Mouse (Mus musculus): ENCODE measurements around the gene Gpr179. TPM values are rescaled to one million over a fixed set of nuclear protein-coding genes. Genes with fewer than 3 reads are reported as not detected.
A peak's percentile ranks its signal among the peaks of the same experiment; 100 is the strongest.

Gpr179 gene
- total RNA-seq, 2 experiments from 2014 or later: 0.13 to 0.40 TPM

DNA sequence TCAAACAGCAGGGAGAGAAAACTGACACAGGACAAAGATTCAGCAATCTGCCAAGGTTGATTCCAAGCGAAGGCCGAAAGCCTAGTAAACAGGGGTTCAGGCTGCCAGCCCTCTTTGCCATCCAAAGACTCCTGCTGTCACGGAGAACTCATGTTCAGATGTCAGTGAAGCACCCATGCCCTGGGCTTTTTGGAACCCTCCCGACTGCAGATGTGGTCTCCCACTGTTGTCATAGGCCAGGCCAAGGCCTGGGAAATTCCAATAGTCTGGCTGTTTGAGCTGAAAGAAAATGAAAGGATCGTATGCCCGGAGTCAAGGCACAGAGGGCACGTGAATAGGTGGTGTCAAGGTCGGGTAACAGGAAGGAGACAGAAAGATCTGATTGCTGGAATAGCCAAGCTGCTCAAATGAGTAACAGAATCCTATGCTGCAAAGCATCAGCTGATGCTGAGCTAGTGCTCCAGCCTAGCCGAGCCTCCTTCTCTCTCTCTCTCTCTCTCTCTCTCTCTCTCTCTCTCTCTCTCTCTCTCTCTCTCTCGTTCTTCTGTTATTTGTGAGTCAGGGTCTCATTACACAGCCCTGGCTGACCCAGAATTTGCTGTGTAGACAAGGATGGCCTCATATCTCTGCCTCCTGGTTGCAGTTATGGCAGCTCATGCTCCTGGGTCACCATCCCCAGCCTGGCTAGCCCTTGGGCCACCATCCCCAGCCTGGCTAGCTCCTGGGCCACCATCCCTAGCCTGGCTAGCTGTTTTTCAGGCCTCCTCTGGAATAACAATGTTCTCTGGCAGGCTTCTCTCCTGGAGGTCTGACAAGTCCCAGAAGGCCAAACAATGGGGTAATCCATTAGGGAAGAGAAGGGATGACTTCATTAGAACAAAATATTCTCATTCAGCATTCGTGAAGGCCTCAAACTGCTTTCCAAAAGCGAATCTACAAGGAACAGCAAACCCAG is 62.3 kb downstream of the Gpr179 start:
- peak in 1 of 2 experiments; percentile 73 for DNase-seq (ENCODE audit: low spot score in 2 of 2)

- DNase-seq (ENCODE audit: low spot score in 2 of 2): no peak
Measured at GRCm38 (mm10) chr11:97287643-97288042, 64.2 kb downstream of the Gpr179 start.

GRCm38 (mm10) chr11:97286973-97287372 is 64.9 kb downstream of the Gpr179 start:
- DNase-seq (ENCODE audit: low spot score in 2 of 2): no peak

DNA sequence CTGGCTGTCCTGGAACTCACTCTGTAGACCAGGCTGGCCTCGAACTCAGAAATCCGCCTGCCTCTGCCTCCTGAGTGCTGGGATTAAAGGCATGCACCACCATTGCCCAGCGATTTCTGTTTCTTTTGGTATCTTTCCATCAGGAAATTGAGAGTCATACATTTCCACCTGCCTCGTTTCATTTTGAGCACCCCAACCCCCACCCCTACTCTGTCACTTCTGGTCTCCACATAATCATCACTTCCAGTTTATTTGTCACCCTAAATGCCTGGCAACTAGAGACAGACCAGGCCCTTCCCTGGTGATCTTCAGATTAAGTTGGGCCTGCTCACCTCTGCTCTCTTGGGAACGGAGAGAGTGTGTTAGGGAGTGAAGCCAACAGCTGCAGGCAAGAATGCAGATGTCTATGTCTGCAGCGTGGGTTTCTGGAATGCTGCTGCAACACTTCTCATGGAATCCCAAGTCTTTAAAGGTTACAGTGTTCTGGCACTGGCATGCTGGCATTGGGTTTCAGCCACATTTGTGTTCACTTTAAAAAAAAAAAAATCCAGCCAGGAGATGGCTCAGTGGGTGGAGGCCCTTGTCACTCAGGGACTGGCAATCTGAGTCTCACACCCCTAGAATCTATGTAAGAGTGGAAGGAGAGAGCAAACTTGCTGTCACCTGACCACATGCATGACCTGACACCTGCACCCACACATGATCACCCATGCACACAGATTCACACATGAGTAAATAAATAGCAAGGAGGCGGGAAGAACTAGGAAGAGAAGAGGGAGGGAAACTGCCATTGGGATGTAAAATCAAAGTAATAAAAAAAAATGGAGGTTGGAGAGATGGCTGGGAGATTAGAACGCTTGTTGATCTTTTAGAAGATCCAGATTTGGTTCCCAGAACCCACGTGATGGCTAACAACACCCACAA is 65.8 kb downstream of the Gpr179 start:
- no peak for DNase-seq (ENCODE audit: low spot score in 2 of 2)

- DNase-seq (ENCODE audit: low spot score in 2 of 2): no peak
Measured at GRCm38 (mm10) chr11:97284854-97285253, 67.0 kb downstream of the Gpr179 start.

DNA sequence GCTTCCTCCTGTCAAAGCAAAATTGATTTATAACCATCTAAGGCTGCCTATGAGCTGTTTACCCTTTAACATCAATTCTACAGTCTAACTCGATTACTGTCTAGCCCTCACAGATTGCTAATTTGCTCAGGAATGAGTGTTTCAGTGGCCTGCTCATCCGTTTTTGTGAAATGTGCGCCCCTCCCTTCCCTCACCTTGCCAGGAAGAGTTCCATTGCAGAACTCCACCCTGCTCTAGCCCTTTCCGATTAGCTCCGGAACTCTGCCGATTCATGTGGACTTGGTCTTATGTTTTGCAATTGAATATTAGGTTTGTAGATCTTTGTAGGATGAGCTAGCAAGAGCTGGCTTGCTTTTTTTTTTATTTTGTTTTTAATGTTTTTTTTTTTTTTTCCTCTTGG is 69.7 kb downstream of the Gpr179 start:
- no peak for DNase-seq (ENCODE audit: low spot score in 2 of 2)

Other genes with a start within 250 kb of the Gpr179 start
- gene Tbx21, start 236.7 kb downstream of the Gpr179 start, total RNA-seq (2021): under 1 TPM in 1 of 2 experiments, not detected in 1; 0.12 TPM
- gene Tbkbp1, start 200.6 kb downstream of the Gpr179 start, total RNA-seq (2021): 100 to 1,000 TPM in 1 of 2 experiments, 10 to 100 TPM in 1; 98.1 to 100 TPM
- 100 to 1,000 TPM; 125 to 130 TPM for gene Kpnb1, start 164.2 kb downstream of the Gpr179 start, total RNA-seq (2021)
- 100 to 1,000 TPM; 135 to 145 TPM for gene Npepps, start 71.4 kb downstream of the Gpr179 start, total RNA-seq (2021)
- gene Mrpl45, start 36.4 kb downstream of the Gpr179 start, total RNA-seq (2021): 10 to 100 TPM; 27.7 to 30.6 TPM
- 10 to 100 TPM; 81.5 to 85.4 TPM for gene Socs7, start 10.5 kb upstream of the Gpr179 start, total RNA-seq (2021)
- 10 to 100 TPM; 79.8 to 88.1 TPM for gene Arhgap23, start 63.5 kb upstream of the Gpr179 start, total RNA-seq (2021)
- gene 4933428G20Rik, start 148.3 kb upstream of the Gpr179 start, total RNA-seq (2021): not detected
- 100 to 1,000 TPM; 218 to 221 TPM for gene Srcin1, start 224.1 kb upstream of the Gpr179 start, total RNA-seq (2021)

Data from layer of hippocampus, adult 18-20 months (tissue).